Mouse (Mus musculus) cerebellum, adult 9-10 months (tissue): ENCODE data around the gene Gcnt3.
"Not testable (repeated sequence)": the region's sequence is repeated elsewhere in the genome, so short reads cannot be mapped to it uniquely, and the experiment has no call there.

Experiments used
- DNase-seq: peaks from one replicate; pipeline ENCODE4 v3.0.0; 2022

The Gcnt3 gene

GRCm38 (mm10) chr9:70042137-70042536 is 4.2 kb upstream of the Gcnt3 start:
- DNase-seq: no peak

DNA sequence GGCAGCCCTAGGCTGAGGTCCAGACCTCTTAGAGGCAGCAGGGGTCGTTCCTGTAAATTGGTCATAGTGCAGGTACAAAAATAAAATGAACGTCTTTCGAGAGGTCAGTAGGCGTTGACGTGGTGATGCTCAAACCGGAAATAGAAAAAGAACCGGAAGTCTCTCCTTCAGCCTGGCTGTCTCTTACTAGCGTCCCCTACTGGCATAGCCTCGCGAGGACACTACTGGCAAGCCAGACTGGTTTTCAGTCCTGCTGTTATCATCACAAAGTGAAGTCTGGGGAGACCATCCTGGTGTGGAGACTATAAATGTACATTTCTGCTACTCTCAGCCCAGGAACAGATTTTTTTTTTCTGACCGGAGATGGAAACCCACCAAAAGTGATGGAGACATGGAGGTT is 2.7 kb upstream of the Gcnt3 start:
- no peak for DNase-seq

DNA sequence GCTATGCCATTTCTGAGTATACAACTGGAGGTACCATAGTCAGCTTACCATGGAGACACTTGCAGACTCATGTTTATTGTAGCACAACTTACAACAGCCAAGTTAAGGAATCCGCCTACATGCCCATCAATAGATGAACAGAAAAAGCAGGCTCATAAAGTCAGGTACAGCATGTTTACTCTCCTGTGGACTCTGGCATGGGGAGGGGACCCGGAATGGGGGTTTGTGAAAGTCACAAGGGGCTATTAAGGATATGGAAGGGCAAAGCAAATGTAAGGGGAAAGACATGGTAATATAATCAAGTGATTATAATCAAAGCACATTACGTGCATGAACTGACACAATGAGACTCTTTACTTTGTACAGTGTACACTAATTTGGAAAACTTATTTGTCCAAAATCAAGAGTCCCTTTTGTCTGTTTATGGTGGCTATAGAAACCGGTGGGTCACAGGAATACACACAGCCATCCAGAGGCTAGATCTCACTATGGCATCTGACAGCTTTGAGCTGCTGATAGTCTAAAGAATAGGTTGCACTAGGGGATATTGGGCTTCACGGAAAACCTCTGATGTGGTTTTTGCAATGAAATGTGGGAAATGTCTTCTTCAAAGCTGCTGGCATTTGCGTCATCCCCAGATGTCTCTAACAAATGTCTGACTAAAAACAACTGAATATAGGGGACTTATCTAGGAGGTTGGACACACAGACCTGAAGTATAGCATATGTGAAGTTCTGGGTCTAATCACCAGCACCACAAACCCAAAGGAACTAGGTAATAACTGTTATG is 1.9 kb upstream of the Gcnt3 start:
- DNase-seq: no peak

DNA sequence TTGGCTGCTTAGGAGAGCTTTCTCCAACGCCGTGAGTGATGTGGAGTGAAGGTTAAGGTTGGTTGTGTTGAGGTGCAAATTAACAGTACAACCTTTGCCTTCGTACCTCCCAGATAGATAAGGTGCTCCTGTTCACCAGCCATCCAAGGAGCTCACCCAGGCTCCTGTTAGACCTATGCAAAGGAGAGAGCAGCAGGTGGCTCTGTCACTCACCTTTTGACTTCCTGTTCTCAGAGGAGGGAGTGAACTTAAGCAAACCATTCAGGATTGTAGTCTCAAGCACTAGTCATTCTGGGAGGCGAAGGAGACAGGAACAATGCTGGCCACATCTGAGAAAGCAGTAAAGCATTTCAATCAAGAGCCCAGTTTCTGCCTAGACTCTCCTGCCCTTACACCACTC is 1.2 kb downstream of the Gcnt3 start:
- DNase-seq: no peak

DNA sequence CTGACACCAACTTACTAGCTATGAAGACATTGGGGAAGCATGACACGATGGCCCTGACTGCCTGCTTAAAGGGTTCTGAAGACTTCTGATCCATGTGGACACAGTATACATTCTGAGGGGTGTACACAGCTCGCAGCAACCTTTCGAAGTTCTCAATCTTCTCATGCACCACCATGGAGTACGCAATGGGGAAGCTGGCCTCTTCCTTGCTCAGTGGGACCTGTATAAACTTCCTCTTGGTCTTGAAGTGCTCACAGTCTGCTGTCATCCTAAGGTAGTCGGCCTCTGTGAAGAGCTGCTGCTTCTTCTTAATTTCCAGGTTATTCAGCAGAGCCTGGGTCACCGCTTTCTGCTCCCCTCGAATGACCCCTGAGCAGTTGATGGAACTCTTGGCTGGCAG is 3.2 kb downstream of the Gcnt3 start:
- no peak for DNase-seq

- no peak for DNase-seq
These were observed 4.8 kb downstream of the Gcnt3 start for GRCm38 (mm10) chr9:70033056-70033455.

DNA sequence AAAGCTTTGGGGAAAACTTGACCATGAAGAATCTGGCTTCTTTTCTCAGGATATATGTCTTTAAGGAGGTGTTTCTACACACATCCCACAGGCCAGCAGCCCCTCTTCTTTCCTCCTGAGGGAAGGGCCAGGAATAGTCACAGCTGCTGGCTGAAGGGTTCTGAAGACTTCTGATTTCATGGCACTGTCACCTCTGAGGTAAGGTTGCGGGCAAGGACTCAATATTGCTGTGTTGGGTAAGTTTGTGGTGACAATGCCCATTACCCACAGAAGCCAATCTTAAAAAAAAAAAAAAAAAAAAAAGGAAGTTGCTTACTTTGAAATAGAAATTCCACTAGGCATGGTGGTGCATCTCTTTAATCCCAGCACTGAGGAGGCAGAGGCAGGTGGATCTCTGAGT is 5.7 kb downstream of the Gcnt3 start:
- no peak for DNase-seq

DNA sequence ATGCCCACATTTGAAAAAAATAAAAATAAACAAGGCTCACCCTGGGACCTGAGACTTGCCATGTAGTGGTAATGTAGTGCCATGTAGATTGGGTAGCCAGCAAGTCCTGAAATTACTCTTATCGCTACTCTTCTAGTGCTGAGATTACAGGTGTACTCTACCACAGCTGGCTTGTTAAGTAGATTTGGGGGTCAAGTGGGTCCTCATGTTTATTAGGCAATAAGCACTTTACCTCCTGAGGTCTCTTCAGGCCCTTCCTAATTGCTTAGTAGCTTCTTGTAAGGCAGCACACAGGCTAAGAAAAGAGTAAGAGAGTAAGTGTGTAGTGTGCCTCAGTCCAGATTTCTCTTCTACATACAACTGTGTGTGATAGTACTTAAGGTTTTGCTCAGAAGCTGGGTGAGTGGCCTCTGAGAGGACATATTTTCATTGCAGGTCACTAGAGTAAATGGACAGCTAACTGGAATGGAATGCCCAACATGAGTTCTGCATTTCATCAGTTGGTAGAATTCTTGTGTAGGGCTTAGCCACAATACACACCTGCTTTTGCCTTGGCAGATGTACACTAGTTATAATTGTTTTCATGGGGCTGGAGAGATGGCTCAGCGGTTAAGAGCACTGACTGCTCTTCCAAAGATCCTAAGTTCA is 12.4 kb downstream of the Gcnt3 start:
- DNase-seq: no peak

- no peak for DNase-seq
These were observed 13.2 kb downstream of the Gcnt3 start for GRCm38 (mm10) chr9:70024648-70025047.

DNA sequence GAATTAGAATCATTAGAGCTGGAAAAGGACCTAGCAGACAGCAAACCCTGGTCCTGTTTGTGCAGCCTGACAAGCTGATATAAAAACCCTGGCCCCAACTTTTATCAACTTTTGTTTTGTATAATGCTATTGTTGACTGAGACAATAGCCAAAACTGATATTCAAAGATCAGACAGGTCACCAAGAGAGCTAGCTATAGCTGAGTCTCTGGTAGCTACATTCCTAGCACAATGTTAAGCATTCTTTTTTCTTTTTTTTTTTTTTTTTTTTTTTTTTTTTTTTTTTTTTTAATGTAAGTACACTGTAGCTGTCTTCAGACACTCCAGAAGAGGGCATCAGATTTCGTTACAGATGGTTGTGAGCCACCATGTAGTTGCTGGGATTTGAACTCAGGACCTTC is 14.3 kb downstream of the Gcnt3 start:
- not testable (repeated sequence) for DNase-seq

- DNase-seq: no peak
These were observed 15.8 kb downstream of the Gcnt3 start for GRCm38 (mm10) chr9:70022083-70022482.

DNA sequence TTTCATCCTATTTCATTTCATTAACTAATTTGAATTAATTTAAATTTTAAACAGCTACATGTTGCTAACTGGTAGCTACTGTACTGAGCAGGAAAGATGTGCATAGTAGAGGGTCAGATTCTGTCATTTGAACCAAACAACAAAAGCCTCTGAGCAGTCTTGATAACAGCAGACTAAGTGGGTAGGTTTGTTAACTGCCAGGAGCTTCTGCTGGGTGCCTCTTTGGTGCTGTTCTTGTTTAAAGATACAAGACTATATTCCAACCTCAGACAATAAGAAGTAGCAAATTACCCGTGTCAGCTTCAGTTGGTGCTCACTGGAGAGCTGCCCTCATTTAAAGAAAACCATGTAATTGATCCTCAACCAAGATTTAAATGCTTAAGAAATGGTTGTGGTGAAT is 16.3 kb downstream of the Gcnt3 start:
- DNase-seq: no peak

DNA sequence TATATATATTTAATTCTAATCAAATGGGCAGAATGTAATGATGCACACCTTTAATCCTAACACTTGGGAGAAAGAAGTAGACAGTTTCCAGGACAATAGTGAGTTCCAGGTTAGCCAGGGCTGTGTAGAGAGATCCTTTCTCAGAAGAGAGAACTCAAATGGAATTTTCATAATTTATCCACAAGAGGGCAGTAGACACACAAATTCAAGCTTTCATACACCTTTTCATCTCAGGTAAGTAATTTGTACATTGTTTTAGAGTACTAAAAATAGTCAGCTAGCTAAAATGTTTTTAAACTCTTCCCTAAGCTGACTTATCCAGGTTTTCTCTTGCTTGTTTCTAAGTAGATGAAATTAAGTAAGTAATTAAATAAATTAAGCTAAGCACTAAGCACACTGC is 19.0 kb downstream of the Gcnt3 start:
- DNase-seq: peak; percentile 51

- DNase-seq: no peak
These were observed 22.3 kb downstream of the Gcnt3 start for GRCm38 (mm10) chr9:70015632-70016031.

DNA sequence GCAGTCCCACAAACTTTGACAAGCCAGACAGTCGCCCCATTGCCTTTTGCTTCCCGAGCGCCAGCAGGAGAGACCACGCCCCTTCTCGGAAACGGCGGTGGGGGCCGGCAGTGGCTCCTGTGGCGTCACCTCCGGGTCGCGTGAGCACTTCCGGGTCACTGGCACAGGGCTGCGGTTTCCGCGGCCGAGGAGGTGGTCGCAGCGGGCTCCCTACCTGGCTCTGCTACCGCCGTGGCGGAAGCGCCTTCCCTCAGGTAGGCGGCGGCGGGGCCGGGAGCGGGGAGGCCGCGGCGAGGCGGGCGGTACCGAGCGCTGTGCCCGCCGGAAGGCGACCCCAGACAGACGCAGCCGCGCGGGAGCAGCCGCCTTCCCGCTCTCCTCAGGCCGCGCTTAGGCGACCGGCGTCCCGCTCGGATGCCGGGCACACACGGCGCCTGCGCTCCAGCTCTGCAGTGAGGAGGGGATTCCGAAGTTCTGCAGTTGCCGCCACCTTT is 25.4 kb downstream of the Gcnt3 start, which contains the start of gene Gtf2a2:
Gene Gtf2a2 (plus strand): TSS at position 143 of the 494 bp plus-strand sequence.
- DNase-seq: peak; percentile 87

GRCm38 (mm10) chr9:70011537-70012407 is 26.1 kb downstream of the Gcnt3 start:
- DNase-seq: no peak

DNA sequence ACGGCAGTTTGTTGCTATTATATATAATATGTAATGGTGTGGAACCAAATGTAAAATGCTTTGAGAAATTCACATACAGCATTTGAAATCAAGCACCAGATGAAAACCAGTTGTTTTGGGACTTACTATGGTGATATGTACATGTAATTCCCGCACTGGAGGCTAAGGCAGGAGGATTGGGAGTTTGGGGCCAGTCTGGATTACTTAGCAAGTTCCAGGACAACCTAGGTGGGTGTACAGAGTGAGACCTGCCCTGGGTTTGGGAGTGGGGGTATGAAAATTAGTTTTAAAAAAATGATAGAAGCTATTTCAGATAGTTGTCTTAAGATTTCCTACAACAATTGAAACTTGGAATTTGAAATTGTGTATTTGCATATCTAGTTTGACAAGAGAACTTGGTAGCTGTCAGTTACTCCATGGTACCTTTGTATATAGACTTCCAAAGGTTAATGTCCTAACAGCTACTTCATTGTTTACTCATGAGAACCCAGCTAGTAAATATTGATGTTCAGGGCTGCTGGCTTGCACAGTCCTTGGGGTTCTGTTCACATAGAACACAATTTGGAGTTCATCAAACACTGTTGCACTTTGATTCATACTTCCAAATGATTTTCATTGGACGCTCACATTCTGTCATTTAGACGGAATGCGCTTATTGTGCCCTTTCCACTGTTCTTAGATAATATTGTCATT is 27.0 kb downstream of the Gcnt3 start:
- DNase-seq: no peak

DNA sequence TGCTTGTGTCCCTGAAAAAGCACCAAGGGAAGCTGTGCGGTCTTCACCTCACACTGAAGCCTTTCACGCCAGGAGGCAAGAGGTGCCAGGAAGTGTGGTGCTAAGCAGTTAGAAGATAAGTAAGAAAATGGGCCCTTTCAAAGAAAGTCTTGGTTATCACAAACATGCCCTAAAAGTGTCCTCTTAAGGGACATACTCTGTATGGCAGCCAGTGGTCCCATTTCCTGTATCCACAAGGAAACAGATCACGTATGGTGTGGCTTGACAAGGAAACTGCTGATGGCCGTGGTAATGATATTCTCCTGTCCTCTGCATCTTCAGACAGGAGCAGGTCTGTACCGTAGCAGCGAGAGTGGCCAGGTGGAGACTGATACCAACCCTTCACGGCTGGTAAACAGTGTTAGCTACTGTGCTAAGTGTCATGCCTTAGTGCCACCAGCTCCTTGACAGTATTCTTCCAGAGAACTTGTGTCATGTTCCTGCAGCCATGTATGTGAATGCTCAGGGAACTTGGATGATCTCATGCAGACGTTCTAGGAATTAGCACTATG is 28.1 kb downstream of the Gcnt3 start:
- DNase-seq: no peak

DNA sequence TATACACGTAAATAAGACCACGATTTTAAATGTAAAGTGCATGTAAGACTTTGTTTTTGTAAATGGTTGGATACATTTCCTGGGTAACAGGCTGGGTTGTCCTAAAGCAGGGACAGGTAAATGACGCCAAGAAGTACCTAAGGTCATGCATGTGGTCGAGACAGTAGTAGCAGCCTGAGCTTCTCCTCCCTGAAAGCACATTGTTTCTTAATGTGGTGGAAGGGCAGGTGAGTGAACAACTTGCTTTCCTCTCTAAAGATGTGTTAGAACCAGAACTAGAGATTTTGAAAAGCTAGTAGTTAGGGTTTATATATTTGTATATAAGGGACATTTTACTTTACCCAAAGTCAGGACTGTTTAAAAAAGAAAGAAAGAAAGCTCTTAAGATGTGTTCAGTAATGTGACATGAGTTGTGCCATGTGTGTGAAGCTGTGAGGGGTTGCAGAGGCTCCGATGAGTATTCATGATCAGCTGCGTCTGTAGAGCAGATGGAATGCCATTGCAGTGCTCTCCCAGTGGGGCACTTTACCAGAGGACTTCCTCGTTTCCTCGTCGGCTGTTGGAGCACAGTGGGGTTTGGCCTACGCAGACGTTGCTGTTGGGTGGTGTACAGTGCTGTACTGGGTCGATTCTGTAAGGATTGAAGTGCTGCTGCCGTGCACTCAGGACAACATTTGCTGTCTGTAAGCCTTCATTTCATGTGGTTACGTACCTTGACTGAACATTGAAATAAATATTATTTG is 30.2 kb downstream of the Gcnt3 start:
- no peak for DNase-seq

- no peak for DNase-seq
These were observed 30.9 kb downstream of the Gcnt3 start for GRCm38 (mm10) chr9:70006984-70007383.

DNA sequence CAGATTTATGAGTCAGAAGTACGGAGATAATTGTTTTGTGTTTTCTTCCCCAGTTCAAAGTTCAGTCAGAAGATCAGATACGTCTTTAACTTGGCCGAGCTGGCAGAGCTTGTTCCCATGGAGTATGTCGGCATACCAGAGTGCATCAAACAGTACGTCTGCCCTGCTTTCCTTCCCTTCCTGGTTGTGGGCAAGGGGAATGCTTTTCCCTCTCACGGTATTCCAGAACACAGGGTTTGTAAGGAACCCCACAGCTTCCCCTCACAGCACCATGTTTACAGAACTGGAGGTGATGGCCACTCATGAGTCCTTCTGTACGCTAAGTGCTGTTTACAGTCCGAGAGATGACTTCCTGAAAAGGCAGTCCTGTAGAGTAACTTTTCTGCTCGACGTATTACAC is 34.4 kb downstream of the Gcnt3 start:
- DNase-seq: no peak

GRCm38 (mm10) chr9:69999318-69999717 is 38.6 kb downstream of the Gcnt3 start:
- DNase-seq: no peak
